Mouse (Mus musculus): ENCODE results near the gene Nkx6-2.

GRCm38 (mm10) chr7:139556746-139557526 lies 25.7 kb downstream of the Nkx6-2 start:
- TF ChIP-seq POLR2A (IDR thresholded peaks at IDR 0.05; ENCODE audit: low read depth, low read length): no peak
- no peak for TF ChIP-seq CTCF (IDR thresholded peaks at IDR 0.05; ENCODE audit: borderline replicate concordance, insufficient read depth, low read length)

Data from embryonic fibroblast, embryonic 13.5 days (primary cell).